Mouse (Mus musculus): ENCODE measurements around the gene Cdk5rap2. TPM values are rescaled to one million over a fixed set of nuclear protein-coding genes. Genes with fewer than 3 reads are reported as not detected.

Gene Cdk5rap2
- polyA plus RNA-seq, 1 experiment from 2014 or later = 25.6 TPM

DNA sequence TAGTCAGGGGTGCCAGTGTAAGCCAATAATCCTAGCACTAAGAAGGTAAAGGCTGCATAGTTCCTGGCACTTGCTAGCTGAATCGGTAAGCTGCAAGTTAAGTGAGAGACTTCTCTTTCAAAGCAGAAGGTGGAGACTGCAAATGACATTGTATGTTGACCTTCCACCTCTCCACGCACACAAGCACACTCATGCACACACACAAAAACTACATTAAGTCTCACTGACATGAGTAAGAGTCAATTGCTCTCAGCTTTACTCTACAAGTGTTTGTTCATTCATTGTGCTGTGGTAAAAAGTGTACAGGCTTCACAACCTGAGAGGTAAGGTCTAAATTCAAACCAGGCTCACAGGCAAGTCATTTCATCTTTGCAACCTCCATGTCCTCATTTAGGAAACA, 15.5 kb downstream of the Cdk5rap2 start:
- Histone ChIP-seq H3K27me3 (ENCODE audit: poor library complexity, severe bottlenecking) (no peaks in the 10 kb centered on the region), H3K27ac (no peak overlapping the region), H3K36me3 (replicated peaks) (peaks cover 94% of the 10 kb centered on the region), H3K4me1 (no peaks in the 10 kb centered on the region), H3K9me3 (no peaks in the 10 kb centered on the region), H3K4me3 (no peak overlapping the region)
- 87% methylated on average over 2 of the region's 2 CpGs for WGBS
- no peak for DNase-seq (ENCODE audit: extremely low spot score, low spot score)

DNA sequence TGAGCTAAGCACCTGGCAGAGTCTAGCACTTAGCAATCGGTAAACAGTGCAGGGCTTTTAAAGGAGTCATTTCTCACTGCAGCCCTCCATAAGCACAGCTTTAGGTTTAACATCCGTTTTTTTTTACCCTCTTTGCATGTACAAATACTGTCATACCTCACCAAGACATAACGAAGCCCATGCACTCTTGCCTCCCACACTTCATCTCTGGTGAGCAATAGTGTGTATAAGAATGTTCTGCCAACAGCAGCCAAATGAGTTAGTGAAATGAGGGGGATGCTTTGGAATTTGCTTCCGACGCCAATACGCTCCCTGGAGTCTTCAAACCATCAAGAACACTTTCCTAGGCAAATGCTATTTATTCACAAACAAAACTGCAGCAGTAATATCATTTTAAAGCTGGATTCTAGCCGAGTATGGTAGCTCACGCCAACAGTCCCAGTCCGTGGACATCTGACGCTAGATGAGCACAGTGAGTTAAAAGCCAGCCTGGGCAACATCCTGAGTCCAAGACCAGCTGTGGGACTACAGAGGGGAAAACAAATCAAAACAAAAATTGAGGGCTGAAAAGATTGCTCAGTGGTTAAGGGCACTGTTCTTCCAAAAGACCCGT, 18.4 kb downstream of the Cdk5rap2 start:
- no peak for DNase-seq (ENCODE audit: extremely low spot score, low spot score)
- Histone ChIP-seq H3K27ac (no peak overlapping the region), H3K4me1 (no peaks in the 10 kb centered on the region), H3K36me3 (replicated peaks) (peaks cover 68% of the 10 kb centered on the region), H3K9me3 (no peaks in the 10 kb centered on the region), H3K27me3 (ENCODE audit: poor library complexity, severe bottlenecking) (no peaks in the 10 kb centered on the region), H3K4me3 (no peak overlapping the region)
- 95% methylated on average over 11 of the region's 11 CpGs for WGBS

DNA sequence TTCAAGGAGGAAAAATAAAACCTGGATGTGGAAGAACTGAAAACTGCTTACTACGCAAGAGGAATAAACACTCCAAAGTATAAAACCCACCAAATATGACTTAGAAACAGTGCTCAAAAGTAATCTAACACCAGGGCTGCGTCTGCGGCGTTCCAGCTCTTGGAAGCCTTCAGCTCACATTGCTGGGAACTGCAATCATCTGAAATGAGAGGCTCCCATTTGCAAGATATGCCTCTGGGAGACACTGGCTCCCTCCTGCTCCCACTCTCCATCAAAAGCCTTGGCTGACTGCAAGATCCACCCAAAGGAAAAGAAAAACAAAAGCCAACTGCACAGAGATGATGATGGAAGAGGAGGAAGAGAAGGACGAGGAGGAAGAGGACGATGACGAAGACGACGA, 19.2 kb downstream of the Cdk5rap2 start:
- WGBS = 97% methylated on average over 9 of the region's 9 CpGs
- no peak for DNase-seq (ENCODE audit: extremely low spot score, low spot score)
- no peaks in the 10 kb centered on the region for H3K4me1 ChIP-seq
- H3K27ac ChIP-seq = no peak overlapping the region
- no peaks in the 10 kb centered on the region for H3K9me3 ChIP-seq
- H3K4me3 ChIP-seq = no peak overlapping the region
- no peaks in the 10 kb centered on the region for H3K27me3 ChIP-seq (ENCODE audit: poor library complexity, severe bottlenecking)
- H3K36me3 ChIP-seq (replicated peaks) = peaks cover 63% of the 10 kb centered on the region

DNA sequence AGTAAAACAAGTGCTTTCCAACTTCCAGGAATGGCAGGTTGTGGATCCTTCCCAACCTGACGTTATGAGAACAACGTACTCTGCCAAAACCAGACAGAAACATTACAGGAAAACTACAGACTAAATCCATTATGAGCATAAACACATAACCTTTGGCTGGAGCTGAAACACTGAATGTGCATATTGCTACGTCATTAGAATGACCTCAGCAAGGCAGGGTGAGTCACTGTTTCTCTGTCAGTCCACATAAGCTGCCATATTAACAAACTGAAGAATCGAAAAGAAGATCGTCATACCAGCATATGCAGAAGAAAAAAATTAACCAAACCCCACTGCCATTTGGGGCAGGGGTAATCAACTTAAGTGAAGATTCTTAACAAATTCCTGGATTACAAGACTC, 24.0 kb downstream of the Cdk5rap2 start:
- H3K27me3 ChIP-seq (ENCODE audit: poor library complexity, severe bottlenecking) = no peaks in the 10 kb centered on the region
- no peak for DNase-seq (ENCODE audit: extremely low spot score, low spot score)
- H3K36me3 ChIP-seq (replicated peaks) = peaks cover 26% of the 10 kb centered on the region
- no peaks in the 10 kb centered on the region for H3K9me3 ChIP-seq
- H3K4me3 ChIP-seq = no peak overlapping the region
- H3K27ac ChIP-seq = no peak overlapping the region
- H3K4me1 ChIP-seq = no peaks in the 10 kb centered on the region
- WGBS = 93% methylated on average over 5 of the region's 5 CpGs

DNA sequence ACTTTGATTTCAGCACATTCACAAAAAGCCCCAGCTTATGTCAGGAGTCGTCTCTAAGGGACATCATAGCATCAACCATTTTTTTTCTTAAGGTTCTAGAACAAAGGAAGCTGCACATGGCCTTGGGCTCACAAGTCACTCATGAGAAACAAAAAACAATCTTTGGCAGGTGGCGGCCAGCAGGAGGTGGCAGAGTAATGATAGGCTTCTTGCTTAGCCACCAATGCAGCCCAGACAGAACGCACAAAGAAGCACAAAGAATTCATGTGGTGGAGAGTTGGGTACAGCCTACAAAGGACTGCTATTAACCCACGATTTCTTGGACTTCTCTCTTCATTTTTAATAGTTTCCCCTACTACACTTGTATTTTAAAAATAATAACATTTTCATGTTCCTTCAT, 32.9 kb downstream of the Cdk5rap2 start:
- no peak for DNase-seq (ENCODE audit: extremely low spot score, low spot score)
- 74% methylated on average over 4 of the region's 4 CpGs for WGBS
- no peak overlapping the region for H3K4me3 ChIP-seq
- H3K4me1 ChIP-seq = no peaks in the 10 kb centered on the region
- no peak overlapping the region for H3K27ac ChIP-seq
- H3K9me3 ChIP-seq = 0 out of 2 replicates have a peak, but pooled peaks cover 2% of the 10 kb centered on the region
- H3K36me3 ChIP-seq (replicated peaks) = peaks cover 67% of the 10 kb centered on the region
- no peaks in the 10 kb centered on the region for H3K27me3 ChIP-seq (ENCODE audit: poor library complexity, severe bottlenecking)

DNA sequence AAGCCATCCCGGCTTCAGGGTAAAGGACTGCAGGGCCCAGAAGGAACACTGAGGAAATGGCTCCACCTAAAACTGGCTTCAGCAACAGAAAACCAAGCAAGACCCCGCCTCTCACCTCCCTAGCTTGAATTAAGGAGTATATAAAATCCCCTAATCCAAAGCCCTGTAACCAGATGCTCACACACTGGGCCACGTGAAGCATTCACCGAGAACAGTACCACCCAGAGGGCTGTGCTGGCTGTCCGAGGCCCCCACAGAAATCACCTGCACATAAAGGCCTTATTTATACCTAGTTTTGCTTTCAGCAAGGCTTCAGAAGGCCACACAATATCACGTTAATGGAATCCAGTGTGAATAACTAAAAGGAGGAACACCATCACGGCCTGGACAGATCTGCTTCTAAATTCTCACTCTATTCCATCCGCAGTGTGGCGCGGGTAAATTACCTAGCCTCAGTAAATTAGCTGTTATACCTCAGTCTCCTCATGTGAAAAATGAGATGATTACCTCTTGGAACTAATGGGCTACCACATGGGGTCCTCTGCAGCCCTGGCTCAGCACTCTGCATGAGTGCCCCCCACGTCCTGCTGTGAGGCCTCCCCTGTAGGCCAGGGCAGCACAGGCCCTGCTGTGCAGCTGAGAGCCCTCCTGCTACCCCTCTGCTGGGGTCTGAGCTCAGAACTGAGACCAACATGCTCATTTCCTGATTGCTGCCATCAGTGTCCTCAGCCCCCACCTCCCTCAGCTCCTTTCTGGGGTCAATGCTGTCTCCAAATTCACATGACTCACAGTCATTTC, 45.0 kb downstream of the Cdk5rap2 start:
- 51% methylated on average over 11 of the region's 11 CpGs for WGBS
- DNase-seq (ENCODE audit: extremely low spot score, low spot score) = no peak

DNA sequence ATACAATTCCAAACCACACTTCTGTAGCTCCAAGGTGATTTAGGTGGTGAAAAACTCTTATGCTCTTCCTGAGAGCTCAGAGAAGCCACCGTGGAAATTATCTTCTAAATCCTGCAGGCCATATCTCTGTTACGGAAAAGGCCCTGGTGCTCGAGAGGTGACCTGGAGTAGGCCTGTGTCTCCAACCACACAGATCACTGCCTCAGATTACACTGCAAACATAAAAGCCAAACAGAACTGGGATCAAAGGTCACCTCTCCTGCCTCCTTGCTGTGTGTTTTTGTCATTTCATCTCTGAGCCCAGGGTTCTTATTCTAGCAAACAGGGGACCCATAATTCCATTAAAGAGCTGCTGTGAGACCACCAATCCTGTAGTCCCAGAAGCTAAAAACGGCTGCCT, 48.9 kb downstream of the Cdk5rap2 start:
- Histone ChIP-seq H3K9me3 (no peaks in the 10 kb centered on the region), H3K36me3 (replicated peaks) (peaks cover 79% of the 10 kb centered on the region), H3K4me3 (no peak overlapping the region), H3K27me3 (ENCODE audit: poor library complexity, severe bottlenecking) (no peaks in the 10 kb centered on the region), H3K4me1 (peaks cover 19% of the 10 kb centered on the region), H3K27ac (no peak overlapping the region)
- 64% methylated on average over 4 of the region's 4 CpGs for WGBS
- no peak for DNase-seq (ENCODE audit: extremely low spot score, low spot score)

More for the DNA sequence above, 45.0 kb downstream of the Cdk5rap2 start:
- Histone ChIP-seq H3K4me3 (no peak overlapping the region), H3K9me3 (no peaks in the 10 kb centered on the region), H3K27ac (no peak overlapping the region), H3K4me1 (peaks cover 19% of the 10 kb centered on the region), H3K36me3 (replicated peaks) (peaks cover 42% of the 10 kb centered on the region), H3K27me3 (ENCODE audit: poor library complexity, severe bottlenecking) (no peaks in the 10 kb centered on the region)

DNA sequence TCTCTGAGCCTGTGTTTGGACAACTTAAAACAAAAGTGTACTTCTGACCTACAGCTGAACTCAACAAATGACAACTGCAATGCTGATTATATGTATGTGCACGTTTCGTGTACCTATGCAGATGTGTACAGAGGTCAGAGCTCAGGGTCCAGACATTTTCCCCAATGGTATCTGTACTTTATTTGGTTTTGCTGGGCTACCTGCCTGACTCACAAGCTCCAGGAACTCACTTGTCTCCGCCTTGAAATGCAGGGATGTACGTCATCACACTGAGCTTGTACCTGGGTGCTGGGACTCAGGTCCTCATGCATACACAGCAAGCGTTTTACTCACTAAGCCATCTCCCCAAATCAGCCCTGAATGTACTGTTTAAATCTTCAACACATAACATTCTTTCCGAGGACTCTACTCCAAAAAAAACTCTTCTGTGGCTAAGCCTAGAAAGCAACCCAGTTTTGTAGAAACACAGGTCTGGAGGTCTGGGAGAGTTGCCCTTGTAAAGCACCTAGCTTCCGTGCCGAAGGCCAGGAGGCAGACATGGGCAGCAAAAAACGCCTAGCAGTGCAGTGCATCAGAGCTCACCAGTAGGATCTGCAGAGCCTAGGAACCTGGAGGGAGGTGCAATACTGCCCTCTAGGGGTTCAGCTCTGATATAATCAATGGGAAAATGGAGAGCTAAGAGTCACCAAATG, 54.4 kb downstream of the Cdk5rap2 start:
- WGBS = 80% methylated on average over 9 of the region's 9 CpGs

DNA sequence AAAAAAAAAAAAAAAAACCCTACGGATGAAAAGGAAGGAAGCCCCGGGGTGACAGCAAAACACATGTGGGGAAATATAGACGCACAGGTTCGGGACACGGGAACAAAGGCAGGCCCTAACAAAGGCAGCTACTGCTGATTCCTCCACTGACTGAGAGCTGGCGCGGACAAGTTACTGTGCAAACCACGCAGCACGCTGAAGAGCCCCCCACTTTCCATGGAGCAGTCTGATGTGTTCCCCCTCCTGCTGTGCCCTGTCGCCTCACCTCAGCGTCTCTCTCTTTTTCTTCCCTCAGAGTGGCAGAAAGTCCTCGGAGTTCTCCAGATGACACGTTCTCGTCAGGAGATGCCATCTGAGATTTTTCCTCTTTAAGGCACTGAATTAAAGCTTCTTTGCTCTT, 55.8 kb downstream of the Cdk5rap2 start:
- Histone ChIP-seq H3K4me3 (no peak overlapping the region), H3K9me3 (no peaks in the 10 kb centered on the region), H3K27me3 (ENCODE audit: poor library complexity, severe bottlenecking) (no peaks in the 10 kb centered on the region), H3K36me3 (replicated peaks) (peaks cover 94% of the 10 kb centered on the region), H3K4me1 (no peaks in the 10 kb centered on the region), H3K27ac (no peak overlapping the region)
- no peak for DNase-seq (ENCODE audit: extremely low spot score, low spot score)
- 90% methylated on average over 14 of the region's 14 CpGs for WGBS

More for the DNA sequence above, 54.4 kb downstream of the Cdk5rap2 start:
- H3K27me3 ChIP-seq (ENCODE audit: poor library complexity, severe bottlenecking) = no peaks in the 10 kb centered on the region
- H3K4me1 ChIP-seq = no peaks in the 10 kb centered on the region
- no peaks in the 10 kb centered on the region for H3K9me3 ChIP-seq
- H3K27ac ChIP-seq = no peak overlapping the region
- H3K36me3 ChIP-seq (replicated peaks) = peaks cover 95% of the 10 kb centered on the region
- no peak overlapping the region for H3K4me3 ChIP-seq
- DNase-seq (ENCODE audit: extremely low spot score, low spot score) = no peak

DNA sequence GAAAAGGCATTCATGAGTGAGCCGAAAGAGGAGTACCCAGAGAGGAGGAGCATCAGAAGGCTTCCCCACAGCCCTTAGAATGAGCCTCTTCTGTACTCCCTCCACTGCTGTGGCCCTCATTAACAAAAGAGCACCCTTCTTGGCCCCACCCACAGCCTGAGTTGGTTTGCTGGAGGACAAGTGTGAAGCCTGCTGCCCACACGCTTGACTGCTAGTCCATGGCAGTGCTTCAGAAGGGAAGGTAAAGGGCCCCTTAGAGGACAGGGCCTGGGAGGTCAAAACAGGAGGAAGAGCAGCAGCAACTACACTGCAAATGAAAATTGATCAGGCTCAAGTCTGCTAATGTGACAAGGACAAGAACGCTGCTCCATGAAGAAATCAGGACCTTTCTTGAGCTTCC, 56.6 kb downstream of the Cdk5rap2 start:
- Histone ChIP-seq H3K4me1 (no peaks in the 10 kb centered on the region), H3K27me3 (ENCODE audit: poor library complexity, severe bottlenecking) (no peaks in the 10 kb centered on the region), H3K27ac (no peak overlapping the region), H3K36me3 (replicated peaks) (peaks cover 94% of the 10 kb centered on the region), H3K9me3 (no peaks in the 10 kb centered on the region), H3K4me3 (no peak overlapping the region)
- WGBS = 88% methylated on average over 3 of the region's 3 CpGs
- DNase-seq (ENCODE audit: extremely low spot score, low spot score) = no peak

DNA sequence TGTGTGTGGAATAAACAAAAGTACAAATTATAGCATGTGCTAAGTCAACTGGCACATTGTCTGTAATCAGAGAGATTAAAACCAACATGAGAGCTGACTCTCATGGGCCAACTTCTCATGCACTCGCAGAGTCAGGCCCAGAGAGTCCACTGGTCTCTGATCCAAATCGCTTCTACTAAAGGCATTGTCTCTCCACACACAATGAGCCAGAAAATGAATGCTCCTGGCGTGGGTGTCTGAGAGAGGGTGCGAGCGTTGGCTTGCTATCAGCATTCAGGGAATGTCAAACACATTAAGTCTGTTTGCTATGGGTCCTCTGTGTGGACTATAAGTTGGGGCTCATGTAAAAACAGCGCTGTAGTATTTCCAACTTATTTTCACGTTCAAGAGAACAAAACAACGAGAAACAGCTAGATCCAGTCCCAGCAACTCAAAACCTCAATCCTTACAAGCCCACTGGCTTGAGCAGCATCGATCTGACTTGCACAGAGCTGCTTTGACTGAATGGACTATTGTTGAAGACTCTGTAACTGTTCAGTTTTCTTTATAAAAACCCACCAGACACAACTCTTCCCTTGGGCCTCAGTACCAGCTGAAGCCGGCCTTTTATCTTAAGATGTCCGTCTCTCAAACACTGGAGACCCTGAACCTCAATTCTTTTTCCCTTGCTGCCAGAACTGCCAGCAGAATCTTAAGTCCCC, 74.6 kb downstream of the Cdk5rap2 start:
- DNase-seq (ENCODE audit: extremely low spot score, low spot score) = no peak
- WGBS = 84% methylated on average over 11 of the region's 11 CpGs
- Histone ChIP-seq H3K27me3 (ENCODE audit: poor library complexity, severe bottlenecking) (no peaks in the 10 kb centered on the region), H3K36me3 (replicated peaks) (peaks cover 69% of the 10 kb centered on the region), H3K4me1 (peaks cover 16% of the 10 kb centered on the region), H3K4me3 (no peak overlapping the region), H3K27ac (no peak overlapping the region), H3K9me3 (no peaks in the 10 kb centered on the region)

DNA sequence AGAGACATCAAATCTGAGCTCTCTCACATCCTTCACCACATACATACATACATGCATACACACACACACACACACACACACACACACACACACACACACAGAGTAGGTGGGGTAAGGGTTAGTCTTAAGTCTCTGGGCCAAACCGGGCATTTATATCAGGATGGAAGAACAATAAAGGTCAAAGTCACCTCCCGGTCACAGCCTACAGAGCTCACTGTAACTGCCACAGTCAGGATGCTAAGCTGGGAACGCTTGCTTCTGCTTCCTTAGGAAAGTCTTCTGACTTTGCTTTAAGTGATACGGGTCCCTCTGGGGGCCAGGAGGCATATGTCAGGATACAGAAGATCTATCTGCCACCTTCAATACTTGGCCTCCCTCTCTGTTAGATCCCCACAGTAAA, 75.2 kb downstream of the Cdk5rap2 start:
- Histone ChIP-seq H3K9me3 (no peaks in the 10 kb centered on the region), H3K36me3 (replicated peaks) (peaks cover 69% of the 10 kb centered on the region), H3K27ac (no peak overlapping the region), H3K4me3 (no peak overlapping the region), H3K27me3 (ENCODE audit: poor library complexity, severe bottlenecking) (no peaks in the 10 kb centered on the region), H3K4me1 (peaks cover 16% of the 10 kb centered on the region)
- DNase-seq (ENCODE audit: extremely low spot score, low spot score) = no peak
- 91% methylated on average over 4 of the region's 4 CpGs for WGBS

Measured in forebrain, embryonic 10.5 days (tissue).